In the genomic region with DNA sequence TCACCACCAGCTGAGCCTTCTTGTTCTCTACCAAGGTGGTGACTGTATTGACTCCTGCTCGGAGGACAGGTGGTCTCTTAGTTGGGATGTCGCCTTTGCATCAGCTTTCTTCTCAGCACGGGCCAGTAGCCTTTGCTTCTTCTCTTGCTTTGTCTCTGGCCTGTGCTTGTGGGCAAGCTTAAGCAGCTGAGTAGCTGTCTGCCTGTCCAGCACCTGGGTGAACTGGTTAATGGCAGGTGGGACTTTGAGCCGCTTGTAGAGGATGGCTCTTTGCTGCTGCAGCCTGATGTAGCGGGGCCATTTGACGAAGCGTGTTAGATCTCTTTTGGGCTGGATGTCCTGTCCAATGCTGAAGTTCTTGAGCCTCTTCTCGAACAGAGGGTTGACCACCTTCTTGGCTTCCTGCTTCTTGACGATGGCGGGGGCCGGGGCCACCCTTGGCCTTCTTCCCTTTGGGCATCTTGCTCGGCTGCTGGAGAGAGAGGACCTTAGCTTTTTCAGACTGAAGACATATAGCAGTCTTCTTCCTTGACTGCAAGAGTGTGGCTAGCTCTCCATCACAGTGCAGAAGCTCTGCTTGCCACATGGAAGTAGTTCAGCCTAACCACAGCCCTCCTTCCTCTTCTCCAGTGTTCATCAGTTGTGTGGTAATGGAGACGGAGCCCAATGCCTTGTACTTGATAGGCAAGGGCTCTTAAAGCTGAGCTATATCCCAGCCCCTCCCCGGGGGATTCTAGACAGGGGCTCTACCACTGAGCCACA, we compare ENCODE assay signal across 9 mouse cellular contexts. TPM values are rescaled to one million over a fixed set of nuclear protein-coding genes. Genes with fewer than 3 reads are reported as not detected.
DNase-seq lines count a peak whose midpoint lies in the region; ATAC-seq and TF ChIP-seq lines count a peak whose summit lies in the region.
"Not testable (repeated sequence)": the region's sequence is repeated elsewhere in the genome, so short reads cannot be mapped to it uniquely, and the experiment has no call there.
"Had no signal": no experiment of that assay in that cellular context is flagged by ENCODE, and none has a peak within 500 bp of the region (broad histone marks: within the 10 kb centered on the region; RNA-seq: fewer than 3 reads in every experiment).

No protein-coding gene starts in this region.

- H3K36me3 ChIP-seq in liver, embryonic 15.5 days (replicated peaks); lung, postnatal 0 days (ENCODE audit: insufficient read depth, low read length); midbrain, embryonic 11.5 days (ENCODE audit: control insufficient read depth, insufficient read depth, low read length): not testable (repeated sequence)

- peak overlapping the region; percentile 45; the same call in 1 of the 2 replicates for H3K27ac ChIP-seq in liver, embryonic 15.5 days (replicated peaks)
- H3K27ac ChIP-seq in lung, postnatal 0 days (ENCODE audit: low read length); midbrain, embryonic 11.5 days (ENCODE audit: low read depth, low read length): not testable (repeated sequence)

- H3K4me3 ChIP-seq in liver, embryonic 15.5 days (replicated peaks); lung, postnatal 0 days (ENCODE audit: low read depth, low read length); midbrain, embryonic 11.5 days (ENCODE audit: low read depth, low read length): not testable (repeated sequence)

- peak; percentile 89 for ATAC-seq in common myeloid progenitor, adult 5-6 weeks (replicated peaks; ENCODE audit: low read depth, poor library complexity, severe bottlenecking)
- ATAC-seq in liver, embryonic 15.5 days (ENCODE audit: insufficient read depth); lung, postnatal 0 days; midbrain, embryonic 11.5 days (ENCODE audit: low FRiP score): not testable (repeated sequence)
- ATAC-seq in megakaryocyte, adult 5-6 weeks (ENCODE audit: poor library complexity, severe bottlenecking): peak; percentile 88
- peak; percentile 75 for ATAC-seq in neutrophil, adult 5-6 weeks (ENCODE audit: extremely low read depth, insufficient number of reproducible peaks, low FRiP score, poor library complexity, severe bottlenecking)

- DNase-seq in 416B (ENCODE audit: low read depth): peak; percentile 65
- peak; percentile 78 for DNase-seq in heart, adult 11 months
- peak; percentile 26 for DNase-seq in lung, postnatal 0 days (ENCODE audit: low spot score)
- DNase-seq in midbrain, embryonic 11.5 days (ENCODE audit: low spot score, missing footprints): peak; percentile 17

- TF ChIP-seq CTCF in lung, postnatal 0 days (IDR thresholded peaks at IDR 0.05): not testable (repeated sequence)

- TF ChIP-seq EP300 in lung, postnatal 0 days (IDR thresholded peaks at IDR 0.05): not testable (repeated sequence)

- H3K9ac ChIP-seq in liver, embryonic 15.5 days; lung, postnatal 0 days (replicated peaks; ENCODE audit: low read depth); midbrain, embryonic 11.5 days (ENCODE audit: low read length): not testable (repeated sequence)

- not testable (repeated sequence) for H3K4me2 ChIP-seq in liver, embryonic 15.5 days; lung, postnatal 0 days (replicated peaks; ENCODE audit: low read depth, low read length); midbrain, embryonic 11.5 days

- 60% methylated on average over 14 of the region's 14 CpGs for WGBS in liver, embryonic 15.5 days (ENCODE audit: insufficient replicate concordance)
- WGBS in lung, postnatal 0 days: 88% methylated on average over 14 of the region's 14 CpGs
- WGBS in midbrain, embryonic 11.5 days: 90% methylated on average over 14 of the region's 14 CpGs

- not testable (repeated sequence) for H3K4me1 ChIP-seq in liver, embryonic 15.5 days (replicated peaks); lung, postnatal 0 days (ENCODE audit: insufficient read depth, low read depth, low read length); midbrain, embryonic 11.5 days (ENCODE audit: control insufficient read depth, insufficient read depth, low read length)

- H3K9me3 ChIP-seq in liver, embryonic 15.5 days (replicated peaks); lung, postnatal 0 days (ENCODE audit: low read length); midbrain, embryonic 11.5 days (ENCODE audit: control insufficient read depth, low read length): not testable (repeated sequence)

- H3K27me3 ChIP-seq in liver, embryonic 15.5 days; lung, postnatal 0 days (replicated peaks; ENCODE audit: insufficient read depth, low read length); midbrain, embryonic 11.5 days (ENCODE audit: control insufficient read depth, insufficient read depth, low read length): not testable (repeated sequence)

RNA-seq across cellular contexts. Expression of a gene that starts 12.8 kb away (rescaled TPM):
- total RNA-seq in common myeloid progenitor, adult 5-6 weeks (2017): 24.2 and 67.2 TPM in 2 replicates
- 16.5 and 22.5 TPM in 2 replicates for polyA plus RNA-seq in liver, embryonic 15.5 days (2015; fragmentation: Nextera tagmentation; extraction: Ambion mirVana)
- 32.9 and 37.7 TPM in 2 replicates for polyA plus RNA-seq in lung, postnatal 0 days (2015; fragmentation: Nextera tagmentation; extraction: Ambion mirVana)
- total RNA-seq in megakaryocyte, adult 5-6 weeks (2015): 8.7 and 15.7 TPM in 2 replicates
- 46.0 and 50.7 TPM in 2 replicates for total RNA-seq in megakaryocyte, adult 5-6 weeks (2017)
- polyA plus RNA-seq in midbrain, embryonic 11.5 days (2014; fragmentation: Nextera tagmentation; extraction: Ambion mirVana): 74.2 and 87.6 TPM in 2 replicates
- total RNA-seq in neutrophil, adult 5-6 weeks (2017): 25.3 and 29.0 TPM in 2 replicates

RNA-seq across cellular contexts. Expression of a gene that starts 34.8 kb away (rescaled TPM):
- total RNA-seq in common myeloid progenitor, adult 5-6 weeks (2017): 4.3 and 8.7 TPM in 2 replicates
- 2.1 and 2.3 TPM in 2 replicates for polyA plus RNA-seq in liver, embryonic 15.5 days (2015; fragmentation: Nextera tagmentation; extraction: Ambion mirVana)
- 1.5 and 1.8 TPM in 2 replicates for polyA plus RNA-seq in lung, postnatal 0 days (2015; fragmentation: Nextera tagmentation; extraction: Ambion mirVana)
- 28.7 and 32.9 TPM in 2 replicates for total RNA-seq in megakaryocyte, adult 5-6 weeks (2015)
- 13.3 and 15.1 TPM in 2 replicates for total RNA-seq in megakaryocyte, adult 5-6 weeks (2017)
- 8.7 and 11.8 TPM in 2 replicates for polyA plus RNA-seq in midbrain, embryonic 11.5 days (2014; fragmentation: Nextera tagmentation; extraction: Ambion mirVana)
- total RNA-seq in neutrophil, adult 5-6 weeks (2017): 7.9 and 8.4 TPM in 2 replicates
- total RNA-seq: MEL had no signal

RNA-seq across cellular contexts. Expression of a gene that starts 41.0 kb away (rescaled TPM):
- total RNA-seq in common myeloid progenitor, adult 5-6 weeks (2017): 26.4 and 33.7 TPM in 2 replicates
- polyA plus RNA-seq in liver, embryonic 15.5 days (2015; fragmentation: Nextera tagmentation; extraction: Ambion mirVana): 3.4 and 4.4 TPM in 2 replicates
- 11.2 and 14.0 TPM in 2 replicates for polyA plus RNA-seq in lung, postnatal 0 days (2015; fragmentation: Nextera tagmentation; extraction: Ambion mirVana)
- total RNA-seq in megakaryocyte, adult 5-6 weeks (2015): 26.1 and 26.5 TPM in 2 replicates
- total RNA-seq in megakaryocyte, adult 5-6 weeks (2017): 42.8 and 48.1 TPM in 2 replicates
- 7.5 and 8.5 TPM in 2 replicates for polyA plus RNA-seq in midbrain, embryonic 11.5 days (2014; fragmentation: Nextera tagmentation; extraction: Ambion mirVana)
- 92.9 and 95.5 TPM in 2 replicates for total RNA-seq in neutrophil, adult 5-6 weeks (2017)

Comparison
In these comparisons a context has a peak if more than half of its experiments do, and no peak if none do; other contexts are left out.
1. DNase-seq: peak in every context shown above with its lines; median percentile 78 in heart, adult 11 months; 65 in 416B; 26 in lung, postnatal 0 days; 17 in midbrain, embryonic 11.5 days.